Mouse (Mus musculus) kidney, postnatal 4 days (tissue): Measurements from ENCODE around the gene Gm42688.

Experiments
- DNase-seq, 2 experiments: peaks; one replicate each; pipeline ENCODE4 v3.0.0; 2021; ENCODE audit warnings: mixed read lengths in 2 of 2

Gene Gm42688

DNA sequence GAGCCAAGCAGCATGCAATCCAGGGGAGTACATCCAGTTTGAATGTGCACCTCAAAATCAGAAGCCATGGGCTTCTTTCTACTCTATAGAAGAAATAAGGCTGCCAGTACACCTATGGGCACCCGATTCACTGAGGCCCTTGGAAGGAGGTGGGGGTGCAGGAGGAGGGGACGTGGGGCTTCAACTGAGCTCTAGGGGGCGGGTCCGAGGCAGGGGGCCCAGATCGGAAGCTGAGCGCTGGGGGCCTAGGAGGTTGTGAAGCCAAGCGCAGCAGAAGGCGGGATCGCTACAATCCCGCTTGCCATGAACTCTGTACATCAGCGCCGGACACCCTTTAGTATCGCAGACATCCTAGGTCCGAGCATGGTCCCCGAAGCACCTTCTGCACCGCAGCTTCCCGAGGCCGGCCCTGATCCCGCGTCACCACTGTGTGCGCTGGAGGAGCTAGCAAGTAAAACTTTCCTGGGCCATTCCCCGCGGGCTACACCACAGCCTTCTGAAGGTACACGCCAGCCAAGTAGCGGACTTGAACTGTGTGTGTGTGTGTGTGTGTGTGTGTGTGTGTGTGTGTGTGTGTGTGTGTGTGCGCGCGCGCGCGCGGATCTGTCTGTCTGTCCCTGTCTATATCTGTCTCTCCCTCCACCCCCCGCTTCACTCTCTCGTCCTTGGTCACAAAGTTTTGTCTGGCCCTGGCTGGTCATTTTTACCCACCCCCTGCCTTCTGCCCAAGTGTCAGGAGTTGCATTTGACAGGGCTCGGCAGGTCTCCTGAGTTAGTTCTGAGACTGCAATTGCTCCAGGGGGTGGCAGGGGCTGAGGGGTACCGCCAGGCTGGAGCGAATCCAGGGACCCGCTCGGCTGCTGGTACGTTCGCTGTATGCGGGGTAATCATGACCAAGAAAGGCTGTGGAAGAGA is 15.0 kb upstream of the Gm42688 start, which contains the start of gene Lbx2:
Gene Lbx2 (plus strand): TSS at position 247 of the 915 bp plus-strand sequence.
- DNase-seq: peak; percentile 34 to 49

DNA sequence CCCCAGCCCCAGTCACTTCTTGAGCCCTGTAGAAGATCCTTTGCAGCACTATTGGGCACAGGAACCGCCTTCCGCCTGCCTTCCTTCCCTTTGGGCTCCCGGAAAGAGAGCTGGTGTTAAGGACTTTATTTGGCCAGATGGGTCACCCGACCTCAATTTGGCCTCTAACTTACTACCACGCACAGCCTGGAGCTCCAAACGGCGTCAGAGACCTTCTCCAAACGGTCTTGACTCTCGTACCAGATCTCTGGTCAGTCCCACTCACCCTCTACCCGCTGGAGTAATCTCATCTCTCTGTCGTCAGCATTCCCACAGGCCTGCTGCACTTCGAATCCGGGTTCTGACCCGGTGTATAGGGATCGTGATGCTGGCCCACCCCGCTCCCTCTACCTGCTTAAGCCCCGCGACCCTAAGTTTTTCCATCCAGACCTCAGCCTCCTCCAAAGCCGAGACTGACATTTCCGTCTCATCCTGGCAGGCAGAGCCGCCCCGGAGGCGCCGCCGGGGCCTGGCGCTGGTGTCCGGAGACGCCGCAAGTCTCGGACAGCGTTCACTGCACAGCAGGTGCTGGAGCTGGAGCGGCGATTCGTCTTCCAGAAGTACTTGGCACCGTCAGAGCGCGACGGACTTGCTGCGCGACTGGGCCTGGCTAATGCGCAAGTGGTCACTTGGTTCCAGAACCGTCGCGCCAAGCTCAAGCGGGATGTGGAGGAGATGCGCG is 14.1 kb upstream of the Gm42688 start:
- peak; percentile 44 to 64 for DNase-seq

DNA sequence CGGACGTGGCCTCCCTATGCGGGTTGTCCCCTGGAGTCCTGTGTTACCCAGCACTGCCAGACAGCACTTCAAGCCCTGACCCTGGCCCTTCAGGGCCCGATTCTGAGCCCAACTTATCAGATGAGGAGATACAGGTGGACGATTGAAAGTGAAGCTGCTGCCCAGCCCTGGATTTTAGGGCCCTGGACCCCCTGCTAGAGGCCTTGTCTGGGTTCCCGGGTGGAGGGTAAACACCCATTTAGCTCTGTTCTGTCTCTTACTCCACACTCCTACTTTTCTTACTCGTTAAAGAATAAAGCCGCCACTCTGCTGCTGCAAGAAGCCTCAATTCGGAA is 13.5 kb upstream of the Gm42688 start:
- no peak for DNase-seq

DNA sequence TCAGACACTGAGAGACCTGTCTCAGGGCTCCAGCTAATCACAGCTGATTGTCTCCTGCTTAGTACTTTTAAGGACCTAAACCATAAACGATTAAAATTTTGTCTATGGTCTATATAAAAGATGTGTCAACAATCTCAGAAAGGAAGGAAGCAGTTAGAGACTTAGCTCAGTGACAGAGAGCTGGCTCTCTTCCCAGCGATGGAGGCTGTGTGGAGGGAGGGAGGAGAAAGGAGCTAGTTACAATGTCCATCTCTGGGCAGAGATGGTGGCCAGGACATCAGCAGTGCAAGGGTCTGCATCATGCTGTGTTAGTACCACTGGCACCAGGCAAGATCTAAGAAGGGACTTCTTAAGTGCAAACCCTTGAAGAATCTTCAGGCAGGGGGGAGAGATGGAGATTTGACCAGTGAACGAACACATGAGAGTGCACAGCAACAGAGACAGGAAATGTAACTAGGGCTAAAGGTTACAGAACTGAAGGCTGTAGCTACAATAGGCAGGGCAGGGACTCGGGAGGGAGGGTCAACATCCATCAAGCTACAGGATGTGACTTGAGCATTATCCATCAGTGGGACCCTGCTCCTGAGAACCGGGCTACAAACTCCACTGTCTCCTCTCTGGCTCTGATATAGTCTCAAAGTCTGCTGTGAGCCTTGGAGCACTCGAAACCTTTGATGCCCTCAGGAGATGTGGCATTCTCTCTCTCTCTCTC is 8.8 kb upstream of the Gm42688 start:
- peak; percentile 71 to 75 for DNase-seq

DNA sequence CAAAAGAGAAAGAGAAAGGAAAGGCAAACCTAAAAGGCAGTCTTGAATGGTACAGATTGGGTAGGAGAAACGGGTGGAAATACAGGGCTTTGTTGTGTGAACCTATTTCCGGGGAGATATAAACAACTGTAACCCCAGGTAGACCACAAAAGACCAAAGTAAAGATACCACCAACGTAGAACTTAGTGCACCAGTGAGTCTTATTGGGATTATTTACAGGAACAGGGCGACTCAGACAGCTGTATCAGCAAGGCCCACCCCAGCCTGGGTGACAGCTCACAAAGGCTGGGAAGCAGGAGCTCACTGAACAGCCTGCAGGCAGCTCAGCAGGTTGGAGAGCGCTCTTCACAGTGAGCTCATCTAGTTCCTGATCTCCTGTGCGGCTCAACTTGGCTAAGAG is 5.4 kb upstream of the Gm42688 start:
- no peak for DNase-seq

DNA sequence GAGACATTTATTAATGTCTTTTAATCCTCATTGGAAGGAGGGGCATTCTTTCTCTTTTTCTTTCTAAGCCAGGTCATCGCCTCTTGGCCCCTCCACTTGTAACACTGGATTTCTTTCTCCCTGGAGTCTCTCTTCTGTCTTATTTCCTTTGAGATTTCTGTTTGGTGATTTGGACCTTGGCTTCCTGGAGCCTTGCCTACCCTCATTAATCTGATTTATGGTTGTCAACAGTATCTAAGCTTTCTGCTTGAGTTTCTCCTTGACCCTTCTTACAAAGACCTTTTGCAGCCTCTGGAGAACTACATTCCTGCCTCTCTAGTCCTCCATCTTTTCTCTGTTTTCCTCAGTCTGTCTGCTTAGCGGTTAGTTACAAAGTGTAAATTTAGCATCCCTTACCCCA is 3.0 kb upstream of the Gm42688 start:
- DNase-seq: peak in 1 of 2 experiments; percentile 37

DNA sequence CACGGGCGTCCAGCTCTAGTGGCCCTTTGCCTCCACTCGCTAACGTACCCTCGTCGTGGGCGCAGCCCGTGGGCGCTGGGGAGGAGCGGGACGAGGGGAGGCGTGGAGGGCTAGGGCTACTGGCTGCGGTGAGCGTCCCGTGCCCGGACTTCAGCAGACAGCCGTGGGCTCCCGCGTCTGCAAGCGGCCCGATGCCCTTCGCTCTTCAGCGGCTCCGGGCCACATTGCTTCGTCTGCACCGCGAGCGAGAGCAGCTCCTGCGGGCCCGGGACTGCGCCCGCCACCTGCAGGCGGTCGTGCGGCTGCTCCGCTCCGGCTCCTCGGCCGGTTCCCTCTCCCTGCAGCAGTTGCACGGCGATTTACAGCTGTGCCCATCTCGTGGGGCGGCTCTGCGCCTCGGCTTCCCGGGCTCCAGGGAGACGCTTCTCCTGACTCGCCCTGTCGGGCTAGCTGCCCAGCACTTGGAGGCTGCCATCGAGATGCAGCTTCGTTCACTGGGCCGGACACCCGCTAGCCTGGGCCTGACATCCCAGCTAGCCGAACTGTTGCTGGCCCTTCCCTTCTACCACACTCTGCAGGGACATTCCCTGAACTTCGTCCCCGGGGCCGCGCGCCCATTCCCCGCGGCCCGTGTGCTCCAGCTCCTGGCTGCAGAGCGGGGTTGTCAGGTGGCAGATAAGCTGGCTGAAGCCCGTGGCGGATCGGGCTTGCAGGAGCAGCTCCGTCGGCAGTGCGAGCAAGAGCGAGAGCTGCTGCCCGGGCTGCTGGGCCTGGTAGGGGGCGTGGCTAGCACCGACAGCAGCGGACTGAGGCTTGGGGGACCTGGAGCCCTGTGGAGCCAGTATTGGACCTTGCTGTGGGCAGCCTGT is 505 bp downstream of the Gm42688 start:
- peak; percentile 79 to 87 for DNase-seq

DNA sequence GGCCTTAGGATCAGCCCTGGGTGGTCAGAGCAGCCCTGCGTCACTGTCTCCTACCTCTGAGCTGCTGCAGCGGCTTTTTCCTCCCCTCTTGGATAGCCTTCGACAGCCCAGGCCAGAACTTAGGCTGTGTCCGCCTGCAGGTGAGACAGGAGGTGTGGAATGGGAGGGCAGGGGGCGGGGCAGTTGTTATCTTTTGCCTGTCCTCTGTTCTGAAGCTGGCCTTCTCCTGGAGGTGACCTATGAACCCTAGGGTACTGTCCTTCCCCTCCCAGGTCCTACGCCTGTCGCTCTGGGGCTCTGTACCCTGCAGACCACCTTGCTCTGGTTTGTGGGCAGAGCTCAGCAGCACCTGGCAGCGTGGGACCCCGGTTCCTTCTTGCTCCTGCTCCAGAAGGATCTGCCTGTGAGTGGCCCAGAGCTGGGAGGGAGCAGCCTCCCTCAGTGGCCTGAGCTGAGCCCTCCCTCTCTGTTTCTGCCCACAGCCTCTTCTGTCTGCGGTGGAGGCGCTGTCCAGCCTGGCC is 1.8 kb downstream of the Gm42688 start:
- no peak for DNase-seq

DNA sequence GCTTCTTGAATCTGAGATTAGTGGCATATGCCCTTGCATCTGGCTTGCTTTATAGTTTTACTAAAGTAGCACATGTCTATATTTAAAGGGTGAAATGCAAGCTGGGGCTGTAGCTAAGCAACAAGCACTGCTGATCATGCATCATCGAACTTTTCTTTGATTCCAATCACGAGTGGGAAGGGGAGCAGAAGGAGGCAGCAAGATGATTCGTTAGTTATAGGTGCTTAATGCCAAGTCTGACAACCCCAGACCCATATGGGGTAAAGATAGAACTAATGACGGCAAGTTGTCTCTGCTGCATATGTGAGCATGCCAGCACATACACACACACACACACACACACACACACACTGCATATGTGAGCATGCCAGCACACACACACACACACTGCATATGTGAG is 2.7 kb downstream of the Gm42688 start:
- DNase-seq: no peak

DNA sequence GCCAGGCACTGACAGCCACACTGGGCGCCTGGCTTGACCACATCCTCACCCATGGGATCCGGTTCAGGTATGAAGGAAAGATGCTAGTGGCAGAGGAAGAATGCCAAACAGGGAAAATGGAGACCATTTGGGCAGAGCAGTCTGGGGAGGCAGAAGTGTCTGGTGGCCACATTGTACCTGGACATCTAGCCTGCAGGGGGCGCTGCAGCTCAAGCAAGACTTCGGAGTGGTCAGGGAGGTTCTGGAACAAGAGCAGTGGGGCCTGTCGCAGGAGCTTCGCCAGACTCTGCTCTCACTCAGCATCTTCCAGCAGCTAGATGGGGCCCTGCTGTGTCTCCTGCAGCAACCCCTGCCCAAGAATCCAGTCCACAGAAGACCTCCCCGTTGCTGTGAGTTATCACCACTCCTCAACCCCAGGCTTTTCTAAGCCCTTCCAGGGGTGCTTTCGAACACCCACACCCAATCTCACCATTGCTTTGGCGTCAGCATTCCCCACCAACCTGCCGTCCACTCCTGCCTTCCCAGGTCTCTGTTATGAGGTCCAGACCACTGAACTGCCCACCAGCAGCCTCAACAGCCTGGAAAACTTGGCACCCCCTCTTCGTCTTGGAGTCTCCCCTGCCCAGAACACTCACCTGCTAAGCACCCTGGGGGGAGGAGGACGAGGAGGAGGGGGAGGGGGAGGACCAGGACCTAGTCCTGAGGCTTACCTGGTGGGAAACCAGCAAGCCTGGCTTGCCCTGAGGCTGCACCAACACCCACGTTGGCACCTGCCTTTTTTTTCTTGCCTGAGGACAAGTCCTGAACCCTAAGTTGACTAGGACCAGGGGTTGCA is 6.4 kb downstream of the Gm42688 start:
- DNase-seq: peak; percentile 91 to 94

DNA sequence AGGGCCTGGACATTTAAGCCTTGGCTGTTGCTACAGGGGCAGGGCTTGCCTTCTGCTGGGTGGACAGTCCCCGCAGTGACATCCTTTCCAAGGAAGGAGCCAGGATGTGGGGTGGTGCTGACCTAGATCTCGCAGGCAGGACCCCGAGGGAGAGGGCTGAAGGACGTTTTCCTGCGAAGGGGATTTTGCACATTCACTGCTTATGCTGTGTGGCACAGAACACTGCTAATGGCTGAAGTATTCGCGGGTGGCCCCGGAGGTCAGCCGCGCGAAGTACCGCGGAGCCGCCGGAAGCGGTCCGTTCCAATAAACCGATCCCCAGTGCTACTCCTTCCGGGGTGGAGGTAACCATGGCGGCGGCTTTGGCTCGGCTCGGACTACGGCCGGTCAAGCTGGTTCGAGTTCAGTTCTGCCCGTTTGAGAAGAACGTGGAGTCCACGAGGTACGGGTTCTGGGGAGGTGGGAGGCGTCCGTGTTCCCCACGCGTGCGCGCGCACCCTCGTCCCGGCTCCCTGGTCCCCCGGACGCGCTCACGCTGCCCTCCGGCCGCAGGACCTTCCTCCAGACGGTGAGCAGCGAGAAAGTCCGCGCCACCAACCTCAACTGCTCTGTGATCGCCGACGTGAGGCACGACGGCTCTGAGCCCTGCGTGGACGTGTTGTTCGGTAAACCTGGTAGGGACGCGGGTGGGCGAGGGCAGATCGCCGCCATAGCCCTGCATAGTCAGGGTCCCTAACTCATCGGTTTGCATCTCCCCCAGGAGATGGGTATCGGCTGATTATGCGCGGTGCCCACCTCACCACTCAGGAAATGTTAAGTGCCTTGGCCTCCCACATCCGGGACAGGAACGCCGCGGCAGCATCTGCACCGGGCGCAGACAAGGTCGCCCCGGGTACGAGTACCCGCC is 7.6 kb downstream of the Gm42688 start, which contains the start of gene Mrpl53:
Gene Mrpl53 (plus strand): TSS at position 279 of the 907 bp plus-strand sequence.
- peak; percentile 88 to 91 for DNase-seq

DNA sequence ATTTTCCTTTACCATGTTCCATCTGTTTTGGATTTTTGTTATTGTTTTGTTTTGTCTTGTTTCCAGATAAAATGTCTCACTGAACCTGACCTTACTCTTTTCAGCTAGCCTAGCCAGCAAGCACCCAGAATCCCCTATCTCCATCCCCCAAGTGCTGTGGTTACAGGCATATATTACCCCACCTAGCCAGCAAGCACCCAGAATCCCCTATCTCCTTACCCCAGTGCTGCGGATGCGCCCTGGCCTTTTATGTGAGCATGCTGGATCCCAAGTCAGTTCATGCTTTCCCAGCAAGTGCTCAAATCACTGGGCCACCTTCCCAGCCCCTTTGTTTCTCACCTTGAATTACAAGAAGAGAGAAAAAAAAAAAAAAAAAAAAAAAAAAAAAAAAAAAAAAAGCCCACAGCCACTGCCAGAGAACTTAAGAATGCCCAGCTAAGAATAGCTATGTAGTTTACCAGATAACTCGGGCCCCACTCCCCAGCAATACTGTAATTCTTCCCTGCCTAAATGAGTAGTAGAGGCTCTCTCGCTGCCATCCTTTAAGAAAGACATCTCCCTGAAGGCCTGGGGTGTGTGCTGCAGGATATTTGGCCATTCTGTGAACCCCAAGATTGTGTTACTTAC is 10.2 kb downstream of the Gm42688 start:
- no peak for DNase-seq

DNA sequence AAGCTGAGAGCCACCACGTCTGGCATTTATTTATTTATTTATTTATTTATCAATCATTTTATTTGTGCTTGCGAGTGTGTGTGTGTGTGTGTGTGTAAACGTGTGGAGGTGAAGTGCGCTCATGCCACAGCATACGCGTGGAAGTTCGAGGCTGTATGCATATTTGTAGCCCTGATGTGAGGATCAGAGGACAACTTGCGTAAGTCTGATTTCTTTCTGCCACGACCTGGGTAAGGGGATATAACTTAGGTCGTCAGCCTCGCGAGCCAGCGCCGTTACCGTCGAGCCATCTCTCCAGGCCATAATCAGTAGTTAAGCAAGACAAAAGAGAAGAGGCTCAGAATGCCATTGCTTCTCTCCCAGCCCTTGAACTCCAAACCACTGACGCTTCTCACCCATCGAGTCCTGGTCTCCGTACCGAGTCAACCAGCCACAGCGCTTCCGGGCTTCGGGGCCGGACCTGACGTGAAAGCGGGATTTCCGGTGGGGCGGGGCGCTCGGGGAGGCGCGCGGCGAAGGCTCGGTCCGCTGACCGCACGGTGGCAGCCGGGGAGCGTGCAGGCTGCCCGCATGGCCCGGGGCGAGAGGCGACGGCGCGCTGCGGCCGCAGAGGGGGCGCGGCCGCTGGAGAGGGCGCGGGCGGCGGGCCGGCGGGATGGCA is 13.7 kb downstream of the Gm42688 start, which contains the start of gene Mogs:
Gene Mogs (plus strand): TSS at position 486 of the 661 bp plus-strand sequence.
- DNase-seq: peak; percentile 96 to 97

DNA sequence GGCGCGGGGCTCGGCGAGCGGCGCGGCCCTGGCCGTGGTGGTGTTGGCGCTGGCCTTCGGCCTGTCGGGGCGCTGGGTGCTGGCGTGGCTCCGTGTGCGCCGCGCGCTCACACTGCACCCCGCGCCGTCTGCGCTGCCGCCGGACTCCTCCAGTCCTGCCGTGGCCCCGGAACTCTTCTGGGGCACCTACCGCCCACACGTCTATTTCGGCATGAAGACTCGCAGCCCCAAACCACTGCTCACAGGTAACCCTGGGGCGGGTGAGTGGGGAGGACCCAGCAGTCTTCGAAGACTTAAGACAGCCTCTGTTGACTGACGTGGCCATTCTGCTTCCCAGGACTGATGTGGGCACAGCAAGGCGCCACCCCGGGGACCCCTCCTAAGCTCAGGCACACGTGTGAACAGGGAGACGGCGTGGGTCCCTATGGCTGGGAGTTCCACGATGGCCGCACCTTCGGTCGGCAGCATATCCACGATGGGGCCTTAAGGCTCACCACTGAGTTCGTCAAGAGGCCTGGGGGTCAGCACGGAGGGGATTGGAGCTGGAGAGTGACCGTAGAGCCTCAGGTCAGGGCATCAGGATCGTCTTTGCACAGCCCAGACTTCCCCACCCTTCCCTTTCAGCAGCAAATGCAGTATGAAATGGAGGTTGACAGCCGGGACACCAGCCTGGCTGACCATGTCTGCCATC is 14.4 kb downstream of the Gm42688 start:
- no peak for DNase-seq

DNA sequence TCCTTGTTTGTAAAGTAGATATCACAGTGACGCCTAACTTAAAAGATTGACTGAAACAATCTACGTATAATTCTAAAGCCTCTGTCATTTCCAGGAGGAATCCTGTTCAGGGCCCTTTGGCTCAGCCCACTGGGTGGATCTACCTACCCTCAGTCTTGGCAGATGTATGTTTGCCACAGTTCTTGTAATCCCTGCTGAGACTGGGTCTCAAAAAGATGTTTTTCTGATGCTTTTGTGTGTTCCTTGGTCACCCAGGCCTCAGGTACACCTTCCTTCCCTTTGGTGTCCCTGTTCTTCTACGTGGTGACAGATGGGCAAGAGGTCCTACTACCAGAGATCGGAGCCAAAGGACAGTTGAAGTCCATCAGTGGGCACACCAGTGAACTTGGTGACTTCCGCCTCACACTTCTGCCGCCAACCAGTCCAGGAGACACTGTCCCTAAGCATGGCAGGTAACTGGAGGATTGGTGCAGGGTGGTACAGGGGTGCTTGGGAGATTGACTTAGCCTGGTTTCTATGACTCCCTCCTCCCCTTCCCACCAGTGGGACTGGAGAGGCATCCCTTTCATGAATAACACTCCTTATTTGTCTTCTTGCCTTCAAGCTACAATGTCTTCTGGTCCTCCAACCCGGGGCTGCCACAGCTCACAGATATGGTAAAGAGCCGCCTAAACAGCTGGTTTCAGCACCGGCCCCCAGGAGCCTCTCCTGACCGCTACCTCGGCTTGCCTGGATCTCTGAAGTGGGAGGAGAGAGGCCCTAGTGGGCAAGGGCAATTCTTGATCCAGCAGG is 15.2 kb downstream of the Gm42688 start:
- DNase-seq: no peak

DNA sequence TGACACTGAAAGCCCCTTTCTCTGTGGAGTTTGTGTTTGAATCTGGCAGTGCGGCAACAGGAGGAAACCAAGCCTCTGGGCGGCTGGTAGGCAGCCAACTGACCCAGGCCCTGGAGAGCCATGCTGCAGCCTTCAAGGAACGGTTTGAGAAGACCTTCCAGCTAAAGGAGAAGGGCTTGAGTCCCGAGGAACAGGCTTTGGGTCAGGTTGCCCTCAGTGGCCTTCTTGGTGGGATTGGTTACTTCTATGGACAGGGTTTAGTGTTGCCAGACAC is 15.7 kb downstream of the Gm42688 start:
- peak in 1 of 2 experiments; percentile 5 for DNase-seq

DNA sequence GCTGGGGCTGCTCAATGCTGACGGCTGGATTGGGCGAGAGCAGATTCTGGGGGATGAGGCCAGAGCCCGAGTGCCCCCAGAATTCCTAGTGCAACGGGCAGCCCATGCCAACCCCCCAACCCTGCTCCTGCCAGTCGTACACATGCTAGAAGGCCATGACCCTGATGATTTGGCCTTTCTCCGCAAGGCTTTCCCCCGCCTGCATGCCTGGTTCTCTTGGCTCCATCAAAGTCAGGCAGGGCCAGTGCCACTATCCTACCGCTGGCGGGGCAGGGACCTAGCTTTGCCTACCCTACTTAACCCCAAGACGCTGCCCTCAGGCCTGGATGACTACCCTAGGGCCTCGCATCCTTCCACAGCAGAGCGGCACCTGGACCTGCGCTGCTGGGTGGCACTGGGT is 16.2 kb downstream of the Gm42688 start:
- DNase-seq: peak in 1 of 2 experiments; percentile 11
